Mouse (Mus musculus): ENCODE data around the gene Tent5c.

DNA sequence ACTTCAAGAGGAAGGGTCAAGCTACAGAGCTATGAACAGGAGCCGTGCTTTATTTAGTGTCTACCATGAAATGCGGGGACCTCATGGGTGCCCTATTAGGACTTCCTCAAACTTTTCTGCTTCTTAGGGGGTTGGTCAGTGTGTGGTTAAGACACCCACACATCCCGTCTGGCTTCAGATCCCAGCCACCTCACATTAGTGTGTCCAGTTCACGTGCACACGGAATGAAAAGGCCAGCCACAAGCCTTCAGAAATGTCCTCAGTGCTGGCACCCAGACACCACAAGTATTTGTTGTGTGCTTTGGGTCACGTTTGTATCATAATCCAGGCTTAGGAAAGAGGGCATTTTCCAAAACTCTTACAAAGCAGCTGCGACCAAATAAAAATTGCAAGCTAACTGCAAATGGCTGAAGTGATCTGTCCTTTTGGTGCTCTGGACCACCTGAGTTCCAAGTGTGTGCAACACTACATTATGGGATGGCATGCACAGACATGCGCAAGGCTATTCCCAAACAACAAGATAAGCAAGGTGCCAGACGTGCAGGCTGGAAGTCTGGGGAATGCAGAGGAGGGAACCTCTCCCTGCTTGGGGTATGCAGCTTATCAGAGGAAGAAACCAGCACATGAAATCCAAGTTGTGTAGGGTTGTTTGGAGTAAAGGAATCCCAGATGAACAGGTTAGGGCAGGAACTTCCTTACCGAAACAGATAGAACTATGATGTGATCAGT, 69.0 kb downstream of the Tent5c start:
- no peak for TF ChIP-seq MAX (IDR thresholded peaks at IDR 0.05; ENCODE audit: low read depth)
- no peak for TF ChIP-seq POLR2A (IDR thresholded peaks at IDR 0.05; ENCODE audit: insufficient read length, low read depth)
- no peak for TF ChIP-seq TCF3 (IDR thresholded peaks at IDR 0.05; ENCODE audit: insufficient read length, low read depth)
- TF ChIP-seq SRF (IDR thresholded peaks at IDR 0.05; ENCODE audit: control insufficient read depth, insufficient read length, low read depth), result no peak
- TF ChIP-seq E2F4 (IDR thresholded peaks at IDR 0.05; ENCODE audit: insufficient read depth), result no peak
- TF ChIP-seq POLR2AphosphoS2 (IDR thresholded peaks at IDR 0.05; ENCODE audit: insufficient read length, low read depth), result no peak
